ENCODE assay signal across 9 mouse cellular contexts in the genomic region with DNA sequence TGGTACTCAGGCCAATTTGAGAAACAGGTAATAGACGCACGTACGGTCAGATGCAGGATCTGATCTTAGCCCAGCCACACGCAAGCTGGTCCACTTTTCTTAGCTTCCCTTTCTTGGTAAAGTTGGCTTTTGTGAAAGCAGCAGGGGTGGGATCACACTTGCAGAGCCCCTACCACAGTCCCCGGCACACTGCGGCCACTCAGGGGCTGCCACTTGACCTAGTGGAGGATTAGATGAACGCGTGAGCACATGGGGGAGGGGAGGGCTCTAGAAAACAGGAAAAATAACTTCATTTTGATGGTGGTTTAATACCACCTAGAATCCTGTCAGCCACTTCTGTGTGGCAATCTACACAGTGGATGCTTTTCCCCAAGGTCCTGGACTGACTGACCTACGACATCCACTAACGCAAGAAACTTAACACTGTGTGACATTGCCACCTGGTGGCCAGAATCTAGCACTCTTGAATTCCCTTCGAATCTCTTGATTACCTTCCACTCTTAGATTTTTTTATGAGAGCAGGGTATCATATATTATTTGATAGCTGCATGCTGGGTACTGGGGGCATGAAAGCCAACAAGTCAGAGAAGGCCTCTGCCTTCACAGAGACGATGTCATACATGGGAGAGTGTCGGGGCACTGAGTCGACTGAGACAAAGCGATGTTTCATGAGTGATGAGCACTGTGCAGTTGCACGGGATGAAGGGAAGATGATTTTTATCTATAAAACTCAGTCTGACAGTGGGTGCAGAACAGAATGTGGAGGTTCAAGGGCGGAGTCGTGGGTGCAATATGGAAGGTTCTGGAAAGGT.
DNase-seq lines count a peak whose midpoint lies in the region; ATAC-seq lines count a peak whose summit lies in the region.
"Had no signal": no experiment of that assay in that cellular context is flagged by ENCODE, and none has a peak within 500 bp of the region (broad histone marks: within the 10 kb centered on the region; RNA-seq: fewer than 3 reads in every experiment).

No protein-coding gene starts in this region.

- intact Hi-C loops in heart, postnatal 25 days (cut with DNase I), result loop anchor here (1.0 to 2.0 kb wide), 3 partner anchors 36 to 256 kb away; no protein-coding TSS in a partner anchor

- no peak overlapping the region for H3K4me3 ChIP-seq in heart, embryonic 11.5 days (ENCODE audit: low read depth, low read length)
- H3K4me3 ChIP-seq in embryonic facial prominence, embryonic 11.5 days (ENCODE audit: low read depth, low read length), result no peak overlapping the region
- H3K4me3 ChIP-seq: heart, embryonic 15.5 days had no signal

- H3K36me3 ChIP-seq in heart, embryonic 11.5 days (ENCODE audit: control insufficient read depth, insufficient read depth, low read length), result no peaks in the 10 kb centered on the region
- no peaks in the 10 kb centered on the region for H3K36me3 ChIP-seq in embryonic facial prominence, embryonic 11.5 days (replicated peaks; ENCODE audit: control insufficient read depth, insufficient read depth, low read depth, low read length)
- no peaks in the 10 kb centered on the region for H3K36me3 ChIP-seq in splenic B cell, adult 2 months (ENCODE audit: control insufficient read depth, insufficient read depth, low read length, poor library complexity, severe bottlenecking)
- H3K36me3 ChIP-seq: heart, embryonic 15.5 days had no signal

- peaks cover 6% of the 10 kb centered on the region; the same call in 1 of the 2 replicates for H3K27me3 ChIP-seq in heart, embryonic 11.5 days (ENCODE audit: control insufficient read depth, insufficient read depth, low read length)
- no peaks in the 10 kb centered on the region for H3K27me3 ChIP-seq in embryonic facial prominence, embryonic 11.5 days (ENCODE audit: control insufficient read depth, insufficient read depth, low read length)
- H3K27me3 ChIP-seq in splenic B cell, adult 2 months (ENCODE audit: control insufficient read depth, insufficient read depth, low read length, poor library complexity, severe bottlenecking), result no peaks in the 10 kb centered on the region

- H3K9me3 ChIP-seq in heart, embryonic 11.5 days (replicated peaks; ENCODE audit: control insufficient read depth, low read length), result no peaks in the 10 kb centered on the region
- H3K9me3 ChIP-seq in embryonic facial prominence, embryonic 11.5 days (replicated peaks; ENCODE audit: control insufficient read depth, low read length), result no peaks in the 10 kb centered on the region
- H3K9me3 ChIP-seq: heart, embryonic 15.5 days had no signal

- peaks cover 18% of the 10 kb centered on the region for H3K4me1 ChIP-seq in heart, embryonic 11.5 days (ENCODE audit: control insufficient read depth, insufficient read depth, low read length)
- H3K4me1 ChIP-seq in embryonic facial prominence, embryonic 11.5 days (ENCODE audit: control insufficient read depth, insufficient read depth, low read length), result no peaks in the 10 kb centered on the region

- H3K4me2 ChIP-seq in heart, embryonic 11.5 days, result no peak overlapping the region
- H3K4me2 ChIP-seq in embryonic facial prominence, embryonic 11.5 days (ENCODE audit: low read depth, low read length), result no peak overlapping the region

- H3K9ac ChIP-seq in heart, embryonic 11.5 days (ENCODE audit: low read depth, low read length), result no peak overlapping the region
- no peak overlapping the region for H3K9ac ChIP-seq in embryonic facial prominence, embryonic 11.5 days (replicated peaks; ENCODE audit: low read length)
- H3K9ac ChIP-seq: heart, embryonic 15.5 days had no signal

- no peak for ATAC-seq in heart, embryonic 11.5 days (replicated peaks; ENCODE audit: insufficient number of reproducible peaks, low FRiP score, low TSS enrichment)
- ATAC-seq in embryonic facial prominence, embryonic 11.5 days (replicated peaks; ENCODE audit: insufficient number of reproducible peaks, low FRiP score, low TSS enrichment, low read depth), result peak; percentile 52; the same call in 1 of the 2 replicates

- peak; percentile 95 for DNase-seq in heart, adult 11 months
- DNase-seq in adrenal gland, postnatal 10 days, result peak; percentile 76
- DNase-seq in embryonic facial prominence, embryonic 11.5 days (ENCODE audit: low spot score), result peak; percentile 87
- peak; percentile 39 for DNase-seq in heart, postnatal 25 days (ENCODE audit: low spot score)
- DNase-seq in kidney, postnatal 4 days, result peak; percentile 81 to 85
- peak; percentile 81 for DNase-seq in lung, postnatal 10 days
- peak; percentile 28 for DNase-seq in splenic B cell, adult 2 months (ENCODE audit: low read depth, low spot score)

- no peak overlapping the region for H3K27ac ChIP-seq in heart, embryonic 11.5 days (ENCODE audit: low read depth, low read length)
- no peak overlapping the region for H3K27ac ChIP-seq in embryonic facial prominence, embryonic 11.5 days (replicated peaks; ENCODE audit: low read depth, low read length)

- WGBS in heart, embryonic 11.5 days (ENCODE audit: insufficient replicate concordance), result 61% methylated on average over 18 of the region's 18 CpGs
- 64% methylated on average over 18 of the region's 18 CpGs for WGBS in embryonic facial prominence, embryonic 11.5 days

Comparison
In these comparisons a context has a peak if more than half of its experiments do, and no peak if none do; other contexts are left out.
1. DNase-seq: peak in every context shown above with its lines; median percentile 95 in heart, adult 11 months; 87 in embryonic facial prominence, embryonic 11.5 days; 83 in kidney, postnatal 4 days; 81 in lung, postnatal 10 days; 76 in adrenal gland, postnatal 10 days; 39 in heart, postnatal 25 days; 28 in splenic B cell, adult 2 months.